ENCODE assay signal across 9 mouse cellular contexts in genomic region chr14:17405551-17406336, GRCm38 (mm10).
DNase-seq lines count a peak whose midpoint lies in the region; ATAC-seq and TF ChIP-seq lines count a peak whose summit lies in the region.
"Had no signal": no experiment of that assay in that cellular context is flagged by ENCODE, and none has a peak within 500 bp of the region (broad histone marks: within the 10 kb centered on the region; RNA-seq: fewer than 3 reads in every experiment).

No protein-coding gene starts in this region.

- no peak overlapping the region for H3K27ac ChIP-seq in spleen, adult 2 months (ENCODE audit: insufficient read depth, low read length)
- no peak overlapping the region for H3K27ac ChIP-seq in kidney, adult 2 months (ENCODE audit: insufficient read depth, low read depth, low read length)
- H3K27ac ChIP-seq in neural tube, embryonic 15.5 days (replicated peaks) = no peak overlapping the region

- H3K9ac ChIP-seq in neural tube, embryonic 15.5 days (replicated peaks) = no peak overlapping the region

- no peak for TF ChIP-seq POLR2A in spleen, adult 2 months (IDR thresholded peaks at IDR 0.05; ENCODE audit: low read depth, low read length)
- no peak for TF ChIP-seq POLR2A in kidney, adult 2 months (IDR thresholded peaks at IDR 0.05; ENCODE audit: low read depth, low read length)

- ATAC-seq in neural tube, embryonic 15.5 days (ENCODE audit: low FRiP score) = peak; percentile 66; the same call in 1 of the 2 replicates
- no peak for ATAC-seq in erythroid progenitor cell, adult 5-6 weeks (replicated peaks; ENCODE audit: low FRiP score, poor library complexity, severe bottlenecking)

- no peak overlapping the region for H3K4me2 ChIP-seq in neural tube, embryonic 15.5 days

- WGBS in spleen, adult 2 months = 85% methylated on average over 2 of the region's 2 CpGs
- WGBS in kidney, adult 2 months = 80% methylated on average over 2 of the region's 2 CpGs
- 65% methylated on average over 2 of the region's 2 CpGs for WGBS in neural tube, embryonic 15.5 days

- H3K9me3 ChIP-seq in neural tube, embryonic 15.5 days (replicated peaks) = no peaks in the 10 kb centered on the region
- H3K9me3 ChIP-seq: megakaryocyte, embryonic 14.5 days had no signal

- H3K4me1 ChIP-seq in spleen, adult 2 months (ENCODE audit: control insufficient read depth, insufficient read depth, insufficient read length) = peaks cover 2% of the 10 kb centered on the region; the same call in 1 of the 2 replicates
- H3K4me1 ChIP-seq in kidney, adult 2 months (ENCODE audit: control insufficient read depth, insufficient read depth, low read length) = 0 out of 2 replicates have a peak, but pooled peaks cover 2% of the 10 kb centered on the region
- H3K4me1 ChIP-seq in neural tube, embryonic 15.5 days = no peaks in the 10 kb centered on the region

- no peak overlapping the region for H3K4me3 ChIP-seq in spleen, adult 2 months (ENCODE audit: extremely low read depth, insufficient read depth, insufficient read length)
- no peak overlapping the region for H3K4me3 ChIP-seq in kidney, adult 2 months (ENCODE audit: insufficient read depth, low read depth, low read length)
- H3K4me3 ChIP-seq in neural tube, embryonic 15.5 days (replicated peaks) = no peak overlapping the region
- H3K4me3 ChIP-seq: megakaryocyte, embryonic 14.5 days had no signal

- no peaks in the 10 kb centered on the region for H3K27me3 ChIP-seq in spleen, adult 2 months (ENCODE audit: control insufficient read depth, insufficient read depth, low read length)
- H3K27me3 ChIP-seq in kidney, adult 2 months (replicated peaks; ENCODE audit: control insufficient read depth, insufficient read depth, low read length) = no peaks in the 10 kb centered on the region
- H3K27me3 ChIP-seq in neural tube, embryonic 15.5 days (replicated peaks) = no peaks in the 10 kb centered on the region
- H3K27me3 ChIP-seq: megakaryocyte, embryonic 14.5 days had no signal

- H3K36me3 ChIP-seq in spleen, adult 2 months (ENCODE audit: control insufficient read depth, insufficient read depth, low read length) = no peaks in the 10 kb centered on the region
- no peaks in the 10 kb centered on the region for H3K36me3 ChIP-seq in kidney, adult 2 months (ENCODE audit: control insufficient read depth, insufficient read depth, low read length)
- no peaks in the 10 kb centered on the region for H3K36me3 ChIP-seq in neural tube, embryonic 15.5 days

- peak in 1 of 2 experiments; percentile 26 for DNase-seq in spleen, adult 2 months (ENCODE audit: low read depth in 1 of 2, low spot score in 2 of 2)
- DNase-seq in spleen, adult 12 weeks (ENCODE audit: low spot score) = no peak
- DNase-seq in adrenal gland, postnatal 10 days = peak; percentile 74
- DNase-seq in embryo, embryonic 9.5 days (ENCODE audit: extremely low spot score) = peak; percentile 48
- peak; percentile 69 for DNase-seq in kidney, adult 2 months
- DNase-seq in lung, adult 18-20 months = peak; percentile 32 to 59

- peak; percentile 39; the same call in 1 of the 2 replicates for TF ChIP-seq CTCF in spleen, adult 2 months (IDR thresholded peaks at IDR 0.05; ENCODE audit: extremely low read depth, insufficient read depth, insufficient read length, insufficient replicate concordance)
- TF ChIP-seq CTCF in kidney, adult 2 months (conservative IDR thresholded peaks at IDR 0.05; ENCODE audit: insufficient read depth, insufficient read length, low read depth, low read length) = peak; percentile 79
